Mouse (Mus musculus) midbrain, embryonic 11.5 days (tissue): ENCODE data around the gene Cdca5. TPM values are rescaled to one million over a fixed set of nuclear protein-coding genes. Genes with fewer than 3 reads are reported as not detected.

Experiments used
- ATAC-seq: fragments of 200-750 bp; cut with Nextera tagmentation; 2 replicates; pipeline ENCODE4 v1.8.0; 2017; ENCODE audit warnings: moderate TSS enrichment, moderate library complexity; ENCODE audit not compliant: low FRiP score
- DNase-seq: peaks from one replicate; pipeline ENCODE4 v3.0.0; 2015; ENCODE audit warnings: low spot score; ENCODE audit errors: missing footprints
- H3K27ac ChIP-seq: fragments of 300-500 bp; sonication (generic); 2 replicates; pipeline ENCODE4 v1.5.1; 2014; ENCODE audit warnings: low read depth, low read length
- H3K27me3 ChIP-seq: fragments of 300-500 bp; sonication (generic); 2 replicates; pipeline ENCODE4 v1.6.1; 2014; ENCODE audit warnings: mild to moderate bottlenecking, low read length, moderate library complexity, mixed read lengths; ENCODE audit not compliant: control insufficient read depth, insufficient read depth
- H3K36me3 ChIP-seq: fragments of 300-500 bp; sonication (generic); 2 replicates; pipeline ENCODE4 v1.6.1; 2014; ENCODE audit warnings: mild to moderate bottlenecking, low read length, moderate library complexity, mixed read lengths; ENCODE audit not compliant: control insufficient read depth, insufficient read depth
- H3K4me1 ChIP-seq: fragments of 300-500 bp; sonication (generic); 2 replicates; pipeline ENCODE4 v1.6.1; 2014; ENCODE audit warnings: low read length; ENCODE audit not compliant: control insufficient read depth, insufficient read depth
- H3K4me2 ChIP-seq: fragments of 300-500 bp; sonication (generic); 2 replicates; pipeline ENCODE4 v1.6.1; 2014; ENCODE audit warnings: mild to moderate bottlenecking, moderate library complexity
- H3K4me3 ChIP-seq: fragments of 300-500 bp; sonication (generic); 2 replicates; pipeline ENCODE4 v1.5.1; 2014; ENCODE audit warnings: low read depth, low read length
- H3K9ac ChIP-seq: fragments of 300-500 bp; sonication (generic); 2 replicates; pipeline ENCODE4 v1.6.1; 2014; ENCODE audit warnings: low read length
- H3K9me3 ChIP-seq: fragments of 300-500 bp; sonication (generic); 2 replicates; pipeline ENCODE4 v1.6.1; 2016; ENCODE audit warnings: low read length; ENCODE audit not compliant: control insufficient read depth
- WGBS: fragments of 180-500 bp; shearing (Covaris S2); extraction: QIAGEN DNeasy Blood & Tissue Kit; methylation state at CpG from one replicate; pipeline ENCODE4 v1.1.7; 2014; 5-methylcytosine and 5-hydroxymethylcytosine counted together
- polyA plus RNA-seq: library from polyadenylated mRNA; unstranded; fragments of >200 nt; fragmentation: Nextera tagmentation; extraction: Ambion mirVana; gene quantifications from 2 replicates; pipeline ENCODE4 v1.2.1, GENCODE M21; 2014

Gene Cdca5
- polyA plus RNA-seq, 1 experiment from 2014 or later: 66.3 TPM

- peaks cover 11% of the 10 kb centered on the region for H3K36me3 ChIP-seq
- ATAC-seq: no peak
- no peak within 1 kb of the TSS for H3K4me3 ChIP-seq
- WGBS: 91% methylated on average over 9 of the region's 9 CpGs
- H3K4me1 ChIP-seq: peaks cover 12% of the 10 kb centered on the region
- no peak for DNase-seq
- no peak within 1 kb of the TSS for H3K4me2 ChIP-seq
- H3K27me3 ChIP-seq: no peaks in the 10 kb centered on the region
- H3K9me3 ChIP-seq: no peaks in the 10 kb centered on the region
- H3K9ac ChIP-seq: no peak within 1 kb of the TSS
- H3K27ac ChIP-seq: no peak within 1 kb of the TSS
Measured at GRCm38 (mm10) chr19:6082156-6082555, 2.6 kb upstream of the Cdca5 start, which contains the start of gene Gm28374. TSS of gene Gm28374 (minus strand) at chr19:6082256.

- under 1% methylated on average over 17 of the region's 17 CpGs for WGBS
- peak overlapping the region; percentile 80 for H3K4me3 ChIP-seq
- H3K4me1 ChIP-seq: peaks cover 12% of the 10 kb centered on the region
- H3K4me2 ChIP-seq: peak overlapping the region; percentile 80
- H3K9ac ChIP-seq: peak overlapping the region; percentile 70
- H3K27me3 ChIP-seq: no peaks in the 10 kb centered on the region
- H3K9me3 ChIP-seq: no peaks in the 10 kb centered on the region
- ATAC-seq: peak; percentile 81
- H3K36me3 ChIP-seq: peaks cover 13% of the 10 kb centered on the region
- DNase-seq: peak; percentile 94
- no peak overlapping the region; the same call in 1 of the 2 replicates for H3K27ac ChIP-seq
Measured at GRCm38 (mm10) chr19:6085417-6085879, 665 bp downstream of the Cdca5 start.

- peaks cover 8% of the 10 kb centered on the region for H3K4me1 ChIP-seq
- WGBS: 96% methylated on average over 13 of the region's 13 CpGs
- H3K36me3 ChIP-seq: peaks cover 10% of the 10 kb centered on the region; the same call in 1 of the 2 replicates
- H3K9ac ChIP-seq: no peak overlapping the region
- ATAC-seq (no peak), DNase-seq (no peak)
- H3K9me3 ChIP-seq: no peaks in the 10 kb centered on the region
- no peak overlapping the region for H3K4me2 ChIP-seq
- no peaks in the 10 kb centered on the region for H3K27me3 ChIP-seq
- no peak overlapping the region for H3K27ac ChIP-seq
- no peak overlapping the region for H3K4me3 ChIP-seq
Measured at GRCm38 (mm10) chr19:6088841-6089240, 4.1 kb downstream of the Cdca5 start.

- DNase-seq (no peak), ATAC-seq (no peak)
- no peak within 1 kb of the TSS for H3K4me3 ChIP-seq
- no peak within 1 kb of the TSS for H3K9ac ChIP-seq
- no peaks in the 10 kb centered on the region for H3K27me3 ChIP-seq
- H3K4me1 ChIP-seq: no peaks in the 10 kb centered on the region
- no peaks in the 10 kb centered on the region for H3K9me3 ChIP-seq
- H3K36me3 ChIP-seq: peaks cover 15% of the 10 kb centered on the region
- no peak within 1 kb of the TSS for H3K27ac ChIP-seq
- H3K4me2 ChIP-seq: no peak within 1 kb of the TSS
- WGBS: 95% methylated on average over 7 of the region's 7 CpGs
Measured at GRCm38 (mm10) chr19:6094119-6094518, 9.3 kb downstream of the Cdca5 start, which contains the start of gene AC131692.1. TSS of gene AC131692.1 (plus strand) at chr19:6094419.

GRCm38 (mm10) chr19:6097847-6098246 lies 13.1 kb downstream of the Cdca5 start:
- H3K36me3 ChIP-seq: peaks cover 6% of the 10 kb centered on the region

GRCm38 (mm10) chr19:6101186-6101585 lies 16.4 kb downstream of the Cdca5 start:
- DNase-seq: peak; percentile 47
- no peak overlapping the region for H3K9ac ChIP-seq
- no peak overlapping the region for H3K4me2 ChIP-seq

More at GRCm38 (mm10) chr19:6097847-6098246, 13.1 kb downstream of the Cdca5 start:
- WGBS: 89% methylated on average over 3 of the region's 3 CpGs
- H3K27ac ChIP-seq: no peak overlapping the region
- no peak overlapping the region for H3K9ac ChIP-seq
- no peak overlapping the region for H3K4me2 ChIP-seq
- DNase-seq (no peak), ATAC-seq (no peak)
- H3K4me1 ChIP-seq: no peaks in the 10 kb centered on the region
- no peaks in the 10 kb centered on the region for H3K27me3 ChIP-seq
- H3K9me3 ChIP-seq: no peaks in the 10 kb centered on the region
- H3K4me3 ChIP-seq: no peak overlapping the region

GRCm38 (mm10) chr19:6102169-6102853 lies 17.5 kb downstream of the Cdca5 start:
- no peak overlapping the region for H3K9ac ChIP-seq
- no peak overlapping the region for H3K4me2 ChIP-seq

More at GRCm38 (mm10) chr19:6101186-6101585, 16.4 kb downstream of the Cdca5 start:
- no peaks in the 10 kb centered on the region; the same call in none of the 2 replicates for H3K36me3 ChIP-seq
- H3K4me1 ChIP-seq: no peaks in the 10 kb centered on the region
- H3K9me3 ChIP-seq: no peaks in the 10 kb centered on the region
- no peak overlapping the region for H3K27ac ChIP-seq
- no peaks in the 10 kb centered on the region for H3K27me3 ChIP-seq
- no peak for ATAC-seq
- no peak overlapping the region for H3K4me3 ChIP-seq
- 76% methylated on average over 6 of the region's 6 CpGs for WGBS

GRCm38 (mm10) chr19:6104476-6104875 lies 19.7 kb downstream of the Cdca5 start:
- Histone ChIP-seq H3K27me3 (no peaks in the 10 kb centered on the region), H3K36me3 (no peaks in the 10 kb centered on the region), H3K4me1 (no peaks in the 10 kb centered on the region), H3K4me2 (no peak overlapping the region), H3K9ac (no peak overlapping the region), H3K9me3 (no peaks in the 10 kb centered on the region), H3K27ac (no peak overlapping the region), H3K4me3 (no peak overlapping the region)
- ATAC-seq (no peak), DNase-seq (peak; percentile 28)
- 75% methylated on average over 4 of the region's 4 CpGs for WGBS

More at GRCm38 (mm10) chr19:6102169-6102853, 17.5 kb downstream of the Cdca5 start:
- H3K9me3 ChIP-seq: no peaks in the 10 kb centered on the region
- no peaks in the 10 kb centered on the region for H3K27me3 ChIP-seq
- no peaks in the 10 kb centered on the region; the same call in none of the 2 replicates for H3K36me3 ChIP-seq
- no peak overlapping the region for H3K27ac ChIP-seq
- WGBS: 77% methylated on average over 6 of the region's 6 CpGs
- no peaks in the 10 kb centered on the region for H3K4me1 ChIP-seq
- ATAC-seq: no peak
- DNase-seq: peak; percentile 67
- H3K4me3 ChIP-seq: no peak overlapping the region

- DNase-seq (no peak), ATAC-seq (no peak)
- Histone ChIP-seq H3K4me2 (no peak within 1 kb of the TSS), H3K9me3 (no peaks in the 10 kb centered on the region), H3K4me3 (no peak within 1 kb of the TSS), H3K27ac (no peak within 1 kb of the TSS), H3K27me3 (no peaks in the 10 kb centered on the region), H3K9ac (no peak within 1 kb of the TSS), H3K4me1 (no peaks in the 10 kb centered on the region), H3K36me3 (no peaks in the 10 kb centered on the region)
- 88% methylated on average over 7 of the region's 7 CpGs for WGBS
Measured at GRCm38 (mm10) chr19:6105586-6105985, 20.8 kb downstream of the Cdca5 start, which contains the start of gene Naaladl1. TSS of gene Naaladl1 (plus strand) at chr19:6105782.
